Mouse (Mus musculus) urinary bladder, postnatal 4 days (tissue): Measurements from ENCODE around the gene Lss.

ENCODE experiments used
- DNase-seq, 2 experiments: peaks; one replicate each; pipeline ENCODE4 v3.0.0; 2021 to 2022; ENCODE audit warnings: low spot score in 2 of 2

Gene Lss

DNA sequence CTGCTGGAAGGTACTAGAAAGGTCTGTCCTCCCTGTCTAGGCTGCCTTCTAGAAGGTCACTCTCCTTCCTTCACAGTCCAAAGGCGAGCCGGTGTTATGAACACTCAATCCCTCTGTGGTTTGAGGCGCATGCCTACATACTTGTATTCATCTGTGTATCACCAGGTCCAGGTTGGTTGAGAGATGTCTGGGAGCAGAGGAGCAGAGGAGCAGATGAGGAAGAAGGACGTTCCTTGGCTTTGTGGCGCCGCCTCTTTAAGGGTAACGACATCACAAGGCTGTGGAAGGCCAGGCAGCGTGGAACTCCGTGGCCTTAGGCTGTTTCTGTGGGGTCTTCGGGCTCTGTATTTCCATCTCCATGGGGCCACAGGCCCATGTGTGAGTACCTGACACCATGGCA, 30.6 kb downstream of the Lss start, which contains the start of gene Spatc1l:
Gene Spatc1l, plus strand, starts transcription at position 301 of the 400 bp plus-strand sequence.
- DNase-seq, result no peak

DNA sequence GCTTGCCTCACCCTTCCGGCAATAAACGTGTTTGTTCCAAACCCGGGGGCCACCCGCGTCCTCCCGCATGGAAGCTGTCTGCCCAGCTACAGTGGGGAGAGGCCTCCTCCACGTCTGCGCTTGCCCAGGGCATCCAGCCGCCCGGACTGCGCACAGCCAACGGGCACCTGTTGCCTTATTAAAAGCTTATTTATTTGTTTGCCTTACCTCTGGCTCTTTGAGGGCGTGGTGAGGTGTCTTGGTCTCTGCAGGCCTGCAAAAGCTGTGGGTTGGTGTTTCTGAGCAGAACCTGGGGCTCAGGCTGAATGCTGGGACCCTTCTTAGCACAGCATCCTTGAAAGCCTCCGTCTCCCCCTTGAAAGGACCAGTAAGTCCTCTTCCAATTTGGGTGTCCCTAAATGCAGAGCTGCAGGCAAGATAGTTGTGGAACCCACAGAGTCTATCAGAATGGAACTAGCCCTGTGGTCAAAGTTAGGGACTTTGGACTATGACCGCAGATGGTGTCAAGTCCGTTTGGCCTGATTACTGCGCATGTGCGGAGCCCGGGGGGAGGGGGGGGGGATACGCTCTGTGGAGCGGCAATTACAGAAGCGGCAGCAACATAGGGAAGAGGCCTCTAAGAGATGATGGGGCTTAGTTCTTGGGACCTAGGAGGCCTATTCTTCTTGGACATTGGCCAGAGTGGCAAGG, 38.8 kb downstream of the Lss start:
- no peak for DNase-seq

DNA sequence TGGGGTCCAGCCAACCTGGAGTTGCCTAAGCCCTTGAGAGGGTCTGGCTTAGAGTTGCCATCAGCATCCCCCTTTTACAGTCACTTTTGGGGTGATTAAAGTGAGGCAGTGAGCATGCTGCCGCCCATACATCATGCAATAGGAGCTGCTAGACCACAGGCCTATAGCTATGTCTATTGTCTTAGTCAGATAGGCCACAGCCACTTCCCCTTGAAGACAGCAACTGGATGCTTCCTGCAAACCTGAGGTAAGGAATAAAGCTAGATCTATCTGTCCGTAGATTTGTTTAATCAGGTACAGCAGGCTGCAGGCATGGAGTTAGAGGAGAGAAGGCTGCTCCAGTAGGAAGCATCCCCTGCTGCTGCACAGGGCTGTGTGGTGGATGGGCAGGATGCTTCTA, 39.7 kb downstream of the Lss start:
- DNase-seq, result no peak

DNA sequence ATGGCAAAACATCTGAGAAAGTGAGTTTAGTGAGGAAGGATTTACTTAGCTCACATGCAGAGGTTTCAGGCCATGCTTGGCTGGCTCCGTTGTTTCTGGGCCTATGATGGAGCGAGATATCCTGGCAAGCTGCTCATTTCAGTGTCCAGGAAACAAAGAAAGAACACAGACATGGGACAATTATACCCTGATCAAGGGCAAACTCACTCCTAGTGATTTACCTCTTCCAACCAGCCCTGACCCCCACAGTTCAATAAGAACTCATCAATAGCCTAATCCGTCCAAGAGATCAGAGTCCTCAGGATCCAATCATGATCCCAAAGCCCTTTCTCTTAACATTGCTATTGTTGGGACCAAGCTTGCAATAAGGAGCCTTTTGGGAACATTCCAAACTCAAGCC, 40.8 kb downstream of the Lss start:
- no peak for DNase-seq

DNA sequence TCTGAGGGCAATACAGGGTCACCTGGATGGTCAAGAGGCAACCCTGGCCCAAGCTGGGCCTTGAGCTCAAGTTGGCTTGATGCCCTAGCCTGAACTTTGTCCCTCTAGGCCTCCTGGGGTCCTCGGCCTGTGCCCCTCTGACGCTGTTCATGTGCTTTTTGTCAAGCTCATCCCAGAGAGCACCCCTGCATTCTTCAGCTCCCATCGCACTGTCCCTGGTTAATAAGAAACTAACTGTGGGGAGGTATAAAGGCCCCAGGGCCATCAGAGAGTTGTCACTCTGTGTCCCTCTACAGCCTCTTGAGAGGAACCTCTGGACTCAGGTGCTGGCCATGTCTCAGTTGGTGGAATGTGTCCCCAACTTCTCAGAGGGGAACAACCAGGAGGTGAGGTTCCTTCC, 44.0 kb downstream of the Lss start, which contains the start of gene Ftcd:
Gene Ftcd, plus strand, starts transcription at position 275 of the 400 bp plus-strand sequence.
- no peak for DNase-seq

DNA sequence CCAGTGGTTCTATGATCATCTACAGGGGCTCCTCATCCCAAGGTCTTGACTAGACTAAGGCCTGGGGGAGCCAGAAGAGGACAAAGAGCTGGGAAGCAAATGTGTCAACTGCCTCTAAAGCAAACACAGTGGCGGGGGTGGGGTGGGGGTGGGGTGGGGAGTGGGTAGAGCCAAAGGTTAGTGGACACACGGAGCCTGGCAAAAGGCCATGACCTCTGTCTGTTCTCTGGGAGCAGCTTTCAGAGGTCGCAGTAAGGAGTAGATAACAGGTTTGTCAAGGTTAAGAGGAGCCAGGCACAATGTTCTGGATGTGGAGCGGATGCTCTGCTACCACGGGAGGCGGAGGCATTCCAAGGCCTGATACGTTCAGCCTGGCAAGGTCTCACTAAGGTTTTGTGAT, 45.5 kb downstream of the Lss start:
- DNase-seq, result no peak

DNA sequence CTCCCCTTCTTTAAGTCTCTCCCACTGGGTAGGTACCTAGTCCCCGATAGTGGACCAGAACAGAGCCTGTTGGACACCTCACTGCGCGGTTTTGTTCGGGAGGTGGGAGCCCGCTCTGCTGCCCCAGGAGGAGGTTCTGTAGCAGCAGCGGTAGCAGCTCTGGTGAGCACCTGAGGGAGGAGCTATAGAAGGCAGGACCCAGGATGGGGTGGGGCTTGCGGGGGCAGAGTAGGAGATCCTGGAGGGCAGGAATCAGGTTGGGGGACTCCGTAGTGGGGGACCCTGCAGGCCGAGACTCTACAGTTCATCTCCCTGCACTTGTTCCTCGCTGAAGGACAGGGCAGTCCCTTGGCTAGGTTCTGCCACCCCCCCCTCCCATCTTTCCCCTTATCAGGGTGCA, 52.8 kb downstream of the Lss start:
- DNase-seq, result no peak

DNA sequence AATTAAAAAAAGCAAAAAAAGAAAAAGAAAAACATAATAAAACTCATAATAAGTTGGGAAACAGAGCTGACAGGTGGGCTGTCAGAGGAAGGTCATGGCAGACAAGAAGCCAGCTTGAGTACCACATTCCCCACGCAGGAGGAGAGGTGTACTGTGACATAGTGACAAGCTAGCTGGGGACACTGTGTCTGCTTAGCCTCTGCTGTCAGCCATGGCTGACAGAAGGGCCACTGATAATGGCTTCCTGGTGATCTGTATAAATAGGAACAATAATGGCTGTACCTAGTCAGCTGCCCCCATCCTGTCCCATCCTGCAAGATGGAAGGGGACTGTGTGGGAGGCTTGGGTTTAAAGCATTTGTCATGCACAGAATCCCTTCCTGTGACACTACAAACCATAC, 54.8 kb downstream of the Lss start:
- no peak for DNase-seq

DNA sequence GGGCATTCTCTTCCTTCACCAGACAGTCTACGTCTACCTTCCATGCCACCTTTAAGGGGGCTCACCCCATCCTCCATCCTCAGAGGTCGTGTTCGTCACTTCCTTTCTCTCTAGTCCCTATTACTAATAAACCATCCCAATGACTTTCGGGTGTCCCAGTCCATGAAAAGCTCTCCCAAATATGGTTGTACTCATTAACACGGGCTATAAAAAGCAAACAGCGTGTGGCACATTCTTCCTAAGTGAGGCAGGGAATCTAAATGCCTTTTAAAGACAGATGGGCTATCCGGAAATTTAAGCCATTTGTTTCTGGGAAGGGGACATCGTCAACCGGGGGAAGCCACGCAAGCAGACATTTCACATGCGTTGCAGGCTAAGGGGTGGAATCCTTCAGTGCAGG, 58.8 kb downstream of the Lss start:
- DNase-seq, result no peak

DNA sequence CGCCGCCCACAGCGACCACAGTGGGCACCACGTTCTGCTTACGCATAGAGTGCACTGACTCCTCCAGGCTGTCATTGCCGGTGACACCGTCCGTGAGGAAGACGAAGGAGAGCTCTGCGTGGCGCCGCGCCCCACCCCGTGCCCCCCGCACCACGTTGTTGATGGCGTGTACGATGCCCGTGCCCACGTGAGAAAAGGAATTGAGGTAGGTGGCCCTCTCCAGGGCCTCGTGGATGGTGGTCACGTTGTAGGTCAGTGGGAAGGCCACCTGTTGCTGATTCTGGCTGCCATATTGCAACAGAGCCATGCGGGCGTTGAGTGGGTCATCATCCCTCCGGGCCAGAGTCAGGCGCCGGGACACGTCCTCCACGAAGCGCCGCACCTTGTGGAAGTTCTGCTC, 65.0 kb downstream of the Lss start:
- no peak for DNase-seq

DNA sequence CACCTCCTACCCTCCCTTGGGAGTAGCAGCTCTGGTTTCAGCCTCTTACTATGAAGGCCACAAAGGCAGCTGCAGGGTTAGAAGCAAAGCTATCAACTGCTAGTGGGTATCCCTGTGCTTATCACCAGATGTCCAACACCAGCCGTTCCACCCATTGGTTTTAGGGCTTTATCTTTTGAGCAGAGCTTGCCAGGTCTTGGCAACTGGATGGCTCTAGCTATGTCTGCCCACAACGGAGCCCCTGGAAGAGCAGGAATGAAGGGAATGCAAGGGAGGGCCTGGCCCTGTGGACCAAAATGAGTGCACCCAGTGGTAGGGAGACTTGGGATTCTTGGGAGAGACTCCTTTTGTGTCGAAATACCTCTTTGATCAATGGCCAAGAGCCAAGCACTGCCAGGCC, 71.3 kb downstream of the Lss start:
- DNase-seq, result no peak
